ENCODE assay signal across 8 mouse cellular contexts in the genomic region with DNA sequence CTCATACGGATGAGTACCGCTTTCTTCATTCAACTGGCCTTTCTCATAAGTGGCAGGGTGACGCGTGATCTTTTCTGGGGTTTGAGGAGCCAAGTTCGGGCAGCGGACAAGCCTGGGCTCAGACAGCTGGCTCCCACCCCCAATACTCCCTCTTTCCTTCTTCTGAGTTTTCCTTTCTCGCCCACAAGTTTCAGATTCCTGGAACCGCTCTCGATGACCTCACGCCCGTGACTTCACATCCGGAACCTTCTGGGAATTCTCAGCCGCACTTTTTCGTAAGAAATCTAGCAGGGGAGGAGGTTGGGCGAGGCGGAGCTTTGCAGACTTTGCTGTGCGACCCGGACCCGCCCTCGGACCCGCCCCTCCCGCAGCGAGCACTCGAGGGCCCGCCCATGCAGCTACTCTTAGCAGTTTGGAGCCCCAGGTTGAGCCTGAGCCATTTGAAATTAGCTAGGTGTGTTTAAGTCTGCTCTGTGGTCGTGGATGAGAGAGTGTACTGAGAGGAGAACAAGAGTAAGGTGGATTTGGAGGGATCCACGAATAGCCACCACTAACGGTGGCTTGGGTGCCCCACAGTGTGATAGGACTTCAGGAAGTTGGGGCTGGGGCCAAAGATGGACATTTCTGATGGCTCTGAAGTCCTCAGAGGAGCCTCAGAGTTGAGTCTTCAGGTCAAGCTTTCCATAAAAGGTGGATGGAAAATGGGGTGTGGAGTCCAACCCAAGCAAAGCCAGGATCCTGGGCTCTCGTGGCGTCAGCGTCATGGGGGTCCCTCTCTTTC. TPM values are rescaled to one million over a fixed set of nuclear protein-coding genes. Genes with fewer than 3 reads are reported as not detected.
A peak's percentile ranks its signal among the peaks of the same experiment; 100 is the strongest.
DNase-seq lines count a peak whose midpoint lies in the region; ATAC-seq and TF ChIP-seq lines count a peak whose summit lies in the region.

No protein-coding gene starts in this region.

- TF ChIP-seq POLR2A in kidney, adult 2 months (IDR thresholded peaks at IDR 0.05; ENCODE audit: low read depth, low read length), result peak; percentile 29

- no peaks in the 10 kb centered on the region for H3K27me3 ChIP-seq in embryonic facial prominence, embryonic 11.5 days (ENCODE audit: control insufficient read depth, insufficient read depth, low read length)
- no peaks in the 10 kb centered on the region for H3K27me3 ChIP-seq in kidney, adult 2 months (replicated peaks; ENCODE audit: control insufficient read depth, insufficient read depth, low read length)
- no peaks in the 10 kb centered on the region for H3K27me3 ChIP-seq in liver, embryonic 16.5 days (ENCODE audit: control insufficient read depth, insufficient read depth, low read depth, low read length)
- H3K27me3 ChIP-seq in neural tube, embryonic 12.5 days (replicated peaks), result peaks cover 6% of the 10 kb centered on the region; the same call in 1 of the 2 replicates
- H3K27me3 ChIP-seq in stomach, postnatal 0 days (ENCODE audit: control insufficient read depth, insufficient read depth, low read length), result no peaks in the 10 kb centered on the region

- peak overlapping the region; percentile 35; the same call in 1 of the 2 replicates for H3K27ac ChIP-seq in embryonic facial prominence, embryonic 11.5 days (replicated peaks; ENCODE audit: low read depth, low read length)
- H3K27ac ChIP-seq in kidney, adult 2 months (ENCODE audit: insufficient read depth, low read depth, low read length), result peak overlapping the region; percentile 78
- H3K27ac ChIP-seq in liver, embryonic 16.5 days (ENCODE audit: low read length), result peak overlapping the region; percentile 74
- no peak overlapping the region for H3K27ac ChIP-seq in neural tube, embryonic 12.5 days
- peak overlapping the region; percentile 79 for H3K27ac ChIP-seq in stomach, postnatal 0 days (replicated peaks)

- peak; percentile 83 for ATAC-seq in embryonic facial prominence, embryonic 11.5 days (replicated peaks; ENCODE audit: insufficient number of reproducible peaks, low FRiP score, low TSS enrichment, low read depth)
- peak; percentile 90 for ATAC-seq in liver, embryonic 16.5 days (ENCODE audit: low read depth)
- peak; percentile 58 for ATAC-seq in neural tube, embryonic 12.5 days (ENCODE audit: low FRiP score, low read depth)
- ATAC-seq in stomach, postnatal 0 days (ENCODE audit: low FRiP score, low TSS enrichment), result peak; percentile 94

- peaks cover 3% of the 10 kb centered on the region; the same call in 1 of the 2 replicates for H3K4me1 ChIP-seq in embryonic facial prominence, embryonic 11.5 days (ENCODE audit: control insufficient read depth, insufficient read depth, low read length)
- H3K4me1 ChIP-seq in kidney, adult 2 months (ENCODE audit: control insufficient read depth, insufficient read depth, low read length), result peaks cover 14% of the 10 kb centered on the region
- peaks cover 13% of the 10 kb centered on the region for H3K4me1 ChIP-seq in liver, embryonic 16.5 days (ENCODE audit: control insufficient read depth, low read depth, low read length)
- H3K4me1 ChIP-seq in neural tube, embryonic 12.5 days, result peaks cover 6% of the 10 kb centered on the region; the same call in 1 of the 2 replicates
- no peaks in the 10 kb centered on the region for H3K4me1 ChIP-seq in stomach, postnatal 0 days (replicated peaks; ENCODE audit: control insufficient read depth, insufficient read depth)

- no peak for TF ChIP-seq CTCF in kidney, adult 2 months (conservative IDR thresholded peaks at IDR 0.05; ENCODE audit: insufficient read depth, insufficient read length, low read depth, low read length)
- TF ChIP-seq CTCF in stomach, postnatal 0 days (IDR thresholded peaks at IDR 0.05; ENCODE audit: low read depth), result no peak

- no peaks in the 10 kb centered on the region for H3K36me3 ChIP-seq in embryonic facial prominence, embryonic 11.5 days (replicated peaks; ENCODE audit: control insufficient read depth, insufficient read depth, low read depth, low read length)
- no peaks in the 10 kb centered on the region for H3K36me3 ChIP-seq in kidney, adult 2 months (ENCODE audit: control insufficient read depth, insufficient read depth, low read length)
- no peaks in the 10 kb centered on the region for H3K36me3 ChIP-seq in liver, embryonic 16.5 days (ENCODE audit: control insufficient read depth, insufficient read depth)
- H3K36me3 ChIP-seq in neural tube, embryonic 12.5 days, result no peaks in the 10 kb centered on the region
- H3K36me3 ChIP-seq in stomach, postnatal 0 days (ENCODE audit: control insufficient read depth, insufficient read depth, low read length), result no peaks in the 10 kb centered on the region

- H3K4me2 ChIP-seq in embryonic facial prominence, embryonic 11.5 days (ENCODE audit: low read depth, low read length), result peak overlapping the region; percentile 58
- H3K4me2 ChIP-seq in liver, embryonic 16.5 days (ENCODE audit: low read depth, low read length), result peak overlapping the region; percentile 75
- H3K4me2 ChIP-seq in neural tube, embryonic 12.5 days (replicated peaks), result peak overlapping the region; percentile 62
- H3K4me2 ChIP-seq in stomach, postnatal 0 days (replicated peaks; ENCODE audit: low read depth), result peak overlapping the region; percentile 67

- peak; percentile 59 to 65 for DNase-seq in layer of hippocampus, postnatal 36 days
- DNase-seq in layer of hippocampus, adult 9-10 months (ENCODE audit: low spot score), result no peak
- peak; percentile 94 for DNase-seq in embryonic facial prominence, embryonic 11.5 days (ENCODE audit: low spot score)
- peak; percentile 87 to 94 for DNase-seq in heart, adult 9 months (ENCODE audit: low spot score in 2 of 2)
- DNase-seq in kidney, adult 2 months, result peak; percentile 98
- DNase-seq in stomach, postnatal 0 days (ENCODE audit: low spot score), result peak; percentile 95

- H3K4me3 ChIP-seq in embryonic facial prominence, embryonic 11.5 days (ENCODE audit: low read depth, low read length), result peak overlapping the region; percentile 30
- H3K4me3 ChIP-seq in kidney, adult 2 months (ENCODE audit: insufficient read depth, low read depth, low read length), result peak overlapping the region; percentile 64
- peak overlapping the region; percentile 58 for H3K4me3 ChIP-seq in liver, embryonic 16.5 days (ENCODE audit: low read depth, low read length)
- H3K4me3 ChIP-seq in neural tube, embryonic 12.5 days, result peak overlapping the region; percentile 22
- peak overlapping the region; percentile 36 for H3K4me3 ChIP-seq in stomach, postnatal 0 days (ENCODE audit: low read depth, low read length)

- H3K9ac ChIP-seq in embryonic facial prominence, embryonic 11.5 days (replicated peaks; ENCODE audit: low read length), result peak overlapping the region; percentile 55
- peak overlapping the region; percentile 52 for H3K9ac ChIP-seq in liver, embryonic 16.5 days (ENCODE audit: low read depth, low read length)
- peak overlapping the region; percentile 29; the same call in 1 of the 2 replicates for H3K9ac ChIP-seq in neural tube, embryonic 12.5 days
- peak overlapping the region; percentile 53 for H3K9ac ChIP-seq in stomach, postnatal 0 days (ENCODE audit: low read length)

- TF ChIP-seq EP300 in stomach, postnatal 0 days (optimal IDR thresholded peaks at IDR 0.05), result peak; percentile 52

- WGBS in embryonic facial prominence, embryonic 11.5 days, result 9% methylated on average over 31 of the region's 31 CpGs
- WGBS in kidney, adult 2 months, result 10% methylated on average over 31 of the region's 31 CpGs
- 7% methylated on average over 31 of the region's 31 CpGs for WGBS in liver, embryonic 16.5 days (ENCODE audit: insufficient replicate concordance)
- WGBS in neural tube, embryonic 12.5 days, result 10% methylated on average over 31 of the region's 31 CpGs
- 7% methylated on average over 31 of the region's 31 CpGs for WGBS in stomach, postnatal 0 days

- H3K9me3 ChIP-seq in embryonic facial prominence, embryonic 11.5 days (replicated peaks; ENCODE audit: control insufficient read depth, low read length), result no peaks in the 10 kb centered on the region
- no peaks in the 10 kb centered on the region for H3K9me3 ChIP-seq in liver, embryonic 16.5 days (replicated peaks; ENCODE audit: control insufficient read depth, low read length)
- H3K9me3 ChIP-seq in neural tube, embryonic 12.5 days, result no peaks in the 10 kb centered on the region
- H3K9me3 ChIP-seq in stomach, postnatal 0 days (ENCODE audit: control insufficient read depth, low read length), result no peaks in the 10 kb centered on the region

RNA-seq across cellular contexts. Expression of gene Csrnp1, which starts 17.7 kb away (rescaled TPM):
- total RNA-seq in layer of hippocampus, postnatal 36 days (2021), result 10 to 100 TPM; 12.8 to 15.5 TPM
- 1.5 and 2.1 TPM in 2 replicates for polyA plus RNA-seq in embryonic facial prominence, embryonic 11.5 days (2014; fragmentation: Nextera tagmentation; extraction: Ambion mirVana)
- polyA plus RNA-seq in kidney, adult 2 months (2012; rRNA removed), result 14.8 and 24.2 TPM in 2 replicates
- polyA plus RNA-seq in liver, embryonic 16.5 days (2015; fragmentation: Nextera tagmentation; extraction: Ambion mirVana), result 2.5 and 3.3 TPM in 2 replicates
- polyA plus RNA-seq in neural tube, embryonic 12.5 days (2016; fragmentation: Nextera tagmentation; extraction: Ambion mirVana), result 2.4 and 2.7 TPM in 2 replicates
- 5.5 and 5.6 TPM in 2 replicates for polyA plus RNA-seq in stomach, postnatal 0 days (2015; fragmentation: Nextera tagmentation; extraction: Ambion mirVana)

RNA-seq across cellular contexts. Expression of gene Xirp1, which starts 21.3 kb away (rescaled TPM):
- under 1 TPM; 0.05 to 0.20 TPM for total RNA-seq in layer of hippocampus, postnatal 36 days (2021)
- polyA plus RNA-seq in embryonic facial prominence, embryonic 11.5 days (2014; fragmentation: Nextera tagmentation; extraction: Ambion mirVana), result 0.06 and 0.13 TPM in 2 replicates
- 0.18 and 0.94 TPM in 2 replicates for polyA plus RNA-seq in kidney, adult 2 months (2012; rRNA removed)
- polyA plus RNA-seq in liver, embryonic 16.5 days (2015; fragmentation: Nextera tagmentation; extraction: Ambion mirVana), result 0.15 and 0.26 TPM in 2 replicates
- polyA plus RNA-seq in neural tube, embryonic 12.5 days (2016; fragmentation: Nextera tagmentation; extraction: Ambion mirVana), result 0.25 and 0.49 TPM in 2 replicates
- polyA plus RNA-seq in stomach, postnatal 0 days (2015; fragmentation: Nextera tagmentation; extraction: Ambion mirVana), result 0.05 and 0.11 TPM in 2 replicates
